Mouse (Mus musculus) cerebellum, postnatal 36 days (tissue): ENCODE measurements around the gene Clca3a1.

ENCODE experiments used
- DNase-seq, 2 experiments: peaks; one replicate each; pipeline ENCODE4 v3.0.0; 2021 to 2022; ENCODE audit warnings: mixed read lengths in 2 of 2

Gene Clca3a1

DNA sequence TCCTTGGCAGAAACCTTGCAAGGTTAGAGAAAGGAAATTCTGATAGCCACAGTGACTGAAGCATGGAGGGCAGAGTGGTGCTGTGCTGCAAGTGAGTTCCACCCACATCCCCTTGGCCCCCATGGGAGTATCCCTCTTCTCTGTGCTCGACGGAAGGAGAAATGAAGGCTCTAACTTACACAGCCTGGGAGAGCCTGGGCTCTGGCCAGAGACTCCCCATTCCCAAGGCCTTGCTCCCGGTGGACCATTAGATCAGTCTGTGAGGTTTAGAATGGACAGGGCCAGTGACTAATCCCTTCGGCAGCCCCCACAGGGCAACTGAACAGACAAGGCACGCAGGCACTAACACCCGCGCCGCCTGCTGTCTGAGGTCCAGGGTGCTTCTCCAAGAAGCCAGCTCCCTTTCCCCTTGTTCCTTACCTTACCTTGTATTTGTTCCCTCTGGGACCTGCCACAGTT lies 81.0 kb downstream of the Clca3a1 start:
- no peak for DNase-seq
